Mouse (Mus musculus) adrenal gland, postnatal 25 days (tissue): ENCODE data around the gene Accsl. TPM values are rescaled to one million over a fixed set of nuclear protein-coding genes. Genes with fewer than 3 reads are reported as not detected.
A peak's percentile ranks its signal among the peaks of the same experiment; 100 is the strongest.

Source experiments
- DNase-seq: peaks from one replicate; pipeline ENCODE4 v3.0.0; 2021; ENCODE audit warnings: mixed read lengths
- total RNA-seq: library from RNA; stranded (reverse); gene quantifications from 2 replicates; pipeline ENCODE4 v1.2.3, GENCODE M21; 2021

Accsl gene
- total RNA-seq, 1 experiment from 2014 or later = 0.76 TPM

GRCm38 (mm10) chr2:93874606-93875005, 5.6 kb upstream of the Accsl start:
- no peak for DNase-seq

GRCm38 (mm10) chr2:93874227-93874514, 5.2 kb upstream of the Accsl start:
- DNase-seq = no peak

GRCm38 (mm10) chr2:93873449-93874226, 4.7 kb upstream of the Accsl start:
- DNase-seq = no peak

GRCm38 (mm10) chr2:93872257-93872656, 3.3 kb upstream of the Accsl start:
- no peak for DNase-seq

- DNase-seq = no peak
Observed at GRCm38 (mm10) chr2:93871411-93871925, 2.5 kb upstream of the Accsl start.

- peak; percentile 74 for DNase-seq
Observed at GRCm38 (mm10) chr2:93870842-93871241, 1.9 kb upstream of the Accsl start.

- DNase-seq = no peak
Observed at GRCm38 (mm10) chr2:93868566-93868965, 391 bp downstream of the Accsl start.

GRCm38 (mm10) chr2:93863229-93863628, 5.7 kb downstream of the Accsl start:
- DNase-seq = no peak

- no peak for DNase-seq
Observed at GRCm38 (mm10) chr2:93858845-93859244, 10.1 kb downstream of the Accsl start.

GRCm38 (mm10) chr2:93851303-93851702, 17.7 kb downstream of the Accsl start:
- no peak for DNase-seq

- no peak for DNase-seq
Observed at GRCm38 (mm10) chr2:93850317-93850944, 18.5 kb downstream of the Accsl start.

GRCm38 (mm10) chr2:93849505-93850089, 19.4 kb downstream of the Accsl start, which contains the start of gene Accs:
Gene Accs, minus strand, starts transcription at chr2:93849943.
- DNase-seq = peak; percentile 75

- no peak for DNase-seq
Observed at GRCm38 (mm10) chr2:93841349-93841748, 27.6 kb downstream of the Accsl start.

GRCm38 (mm10) chr2:93840109-93840508, 28.8 kb downstream of the Accsl start:
- DNase-seq = no peak

GRCm38 (mm10) chr2:93838931-93839330, 30.0 kb downstream of the Accsl start:
- DNase-seq = no peak

- no peak for DNase-seq
Observed at GRCm38 (mm10) chr2:93836232-93836785, 32.6 kb downstream of the Accsl start.

GRCm38 (mm10) chr2:93835596-93835995, 33.4 kb downstream of the Accsl start:
- DNase-seq = no peak

- DNase-seq = peak; percentile 46
Observed at GRCm38 (mm10) chr2:93823519-93823918, 45.4 kb downstream of the Accsl start.

- peak; percentile 93 for DNase-seq
Observed at GRCm38 (mm10) chr2:93822045-93822749, 46.8 kb downstream of the Accsl start, which contains the start of gene Ext2. Gene Ext2, minus strand, starts transcription at chr2:93822568.

GRCm38 (mm10) chr2:93817791-93818190, 51.2 kb downstream of the Accsl start:
- no peak for DNase-seq

GRCm38 (mm10) chr2:93813343-93813742, 55.6 kb downstream of the Accsl start:
- DNase-seq = no peak

GRCm38 (mm10) chr2:93811812-93812211, 57.1 kb downstream of the Accsl start:
- DNase-seq = peak; percentile 66
